Comparison of ENCODE assay signal across 17 mouse cellular contexts in genomic region chr10:43759186-43759905, GRCm38 (mm10).
DNase-seq lines count a peak whose midpoint lies in the region; ATAC-seq and TF ChIP-seq lines count a peak whose summit lies in the region.
"Had no signal": no experiment of that assay in that cellular context is flagged by ENCODE, and none has a peak within 500 bp of the region (broad histone marks: within the 10 kb centered on the region; RNA-seq: fewer than 3 reads in every experiment).

No protein-coding gene starts in this region.

- H3K4me3 ChIP-seq in kidney, embryonic 16.5 days (ENCODE audit: low read length) = no peak overlapping the region
- no peak overlapping the region for H3K4me3 ChIP-seq in olfactory bulb, adult 2 months (ENCODE audit: insufficient read depth, low read depth, low read length)
- no peak overlapping the region for H3K4me3 ChIP-seq in cerebellum, adult 2 months (replicated peaks; ENCODE audit: insufficient read depth, low read depth, low read length)
- H3K4me3 ChIP-seq: forebrain, embryonic 15.5 days; heart, embryonic 15.5 days; hindbrain, embryonic 12.5 days; lung, embryonic 15.5 days; megakaryocyte, embryonic 14.5 days; neural tube, embryonic 13.5 days had no signal

- H3K9me3 ChIP-seq in kidney, embryonic 16.5 days (ENCODE audit: low read length) = peaks cover 3% of the 10 kb centered on the region; the same call in 1 of the 2 replicates
- H3K9me3 ChIP-seq: forebrain, embryonic 15.5 days; heart, embryonic 15.5 days; lung, embryonic 15.5 days; neural tube, embryonic 13.5 days had no signal

- peaks cover 28% of the 10 kb centered on the region for H3K4me1 ChIP-seq in kidney, embryonic 16.5 days (ENCODE audit: insufficient read depth, low read length)
- H3K4me1 ChIP-seq in olfactory bulb, adult 2 months (ENCODE audit: control insufficient read depth, insufficient read depth, low read length) = peaks cover 12% of the 10 kb centered on the region
- no peaks in the 10 kb centered on the region for H3K4me1 ChIP-seq in cerebellum, adult 2 months (ENCODE audit: control insufficient read depth, insufficient read depth, low read length)
- H3K4me1 ChIP-seq: forebrain, embryonic 15.5 days; heart, embryonic 15.5 days; neural tube, embryonic 13.5 days had no signal

- TF ChIP-seq POLR2A in olfactory bulb, adult 2 months (IDR thresholded peaks at IDR 0.05; ENCODE audit: insufficient read depth, low read depth, low read length) = no peak
- no peak for TF ChIP-seq POLR2A in cerebellum, adult 2 months (IDR thresholded peaks at IDR 0.05; ENCODE audit: borderline replicate concordance, insufficient read depth, low read length)

- no peak for TF ChIP-seq CTCF in olfactory bulb, adult 2 months (IDR thresholded peaks at IDR 0.05; ENCODE audit: insufficient read depth, low read depth, low read length)
- no peak for TF ChIP-seq CTCF in cerebellum, adult 2 months (IDR thresholded peaks at IDR 0.05; ENCODE audit: borderline replicate concordance, insufficient read depth, low read depth, low read length)

- H3K4me2 ChIP-seq in kidney, embryonic 16.5 days (replicated peaks; ENCODE audit: low read depth, low read length) = no peak overlapping the region
- H3K4me2 ChIP-seq: forebrain, embryonic 15.5 days; heart, embryonic 15.5 days; hindbrain, embryonic 12.5 days; lung, embryonic 15.5 days; neural tube, embryonic 13.5 days had no signal

- H3K36me3 ChIP-seq in kidney, embryonic 16.5 days (ENCODE audit: insufficient read depth, low read length) = no peaks in the 10 kb centered on the region
- H3K36me3 ChIP-seq: forebrain, embryonic 15.5 days; heart, embryonic 15.5 days; hindbrain, embryonic 12.5 days; lung, embryonic 15.5 days; neural tube, embryonic 13.5 days had no signal

- DNase-seq in kidney, postnatal 25 days = no peak
- DNase-seq in right cerebral cortex, adult 2 months (ENCODE audit: low spot score in 2 of 2) = peak; percentile 42 to 51
- no peak for DNase-seq in right cerebral cortex, postnatal 14 days
- DNase-seq in thymus, postnatal 36 days = peak; percentile 51 to 67
- no peak for DNase-seq in cerebellum, adult 2 months
- DNase-seq: cerebellum, adult 9-10 months; embryo, embryonic 11 days; kidney, adult 18-20 months had no signal

- peak; percentile 80 for ATAC-seq in kidney, embryonic 16.5 days (ENCODE audit: low FRiP score, low TSS enrichment)
- ATAC-seq: forebrain, embryonic 15.5 days; Patski had no signal

- no peaks in the 10 kb centered on the region for H3K27me3 ChIP-seq in kidney, embryonic 16.5 days (ENCODE audit: insufficient read depth, low read length)
- H3K27me3 ChIP-seq in cerebellum, adult 2 months (ENCODE audit: control insufficient read depth, insufficient read depth, low read length) = no peaks in the 10 kb centered on the region
- H3K27me3 ChIP-seq: forebrain, embryonic 15.5 days; heart, embryonic 15.5 days; hindbrain, embryonic 12.5 days; lung, embryonic 15.5 days; megakaryocyte, embryonic 14.5 days; neural tube, embryonic 13.5 days; Patski had no signal

- H3K9ac ChIP-seq in kidney, embryonic 16.5 days (replicated peaks; ENCODE audit: low read length) = no peak overlapping the region
- H3K9ac ChIP-seq: forebrain, embryonic 15.5 days; heart, embryonic 15.5 days; hindbrain, embryonic 12.5 days; lung, embryonic 15.5 days; neural tube, embryonic 13.5 days had no signal

- no peak overlapping the region for H3K27ac ChIP-seq in kidney, embryonic 16.5 days (ENCODE audit: low read length)
- peak overlapping the region; percentile 20; the same call in 1 of the 2 replicates for H3K27ac ChIP-seq in olfactory bulb, adult 2 months (ENCODE audit: insufficient read depth, low read depth, low read length)
- no peak overlapping the region for H3K27ac ChIP-seq in cerebellum, adult 2 months (ENCODE audit: insufficient read depth, low read length)
- H3K27ac ChIP-seq: forebrain, embryonic 15.5 days; heart, embryonic 15.5 days; hindbrain, embryonic 12.5 days; lung, embryonic 15.5 days; neural tube, embryonic 13.5 days had no signal

- WGBS in kidney, embryonic 16.5 days = 42% methylated on average over 14 of the region's 14 CpGs
- 32% methylated on average over 14 of the region's 14 CpGs for WGBS in olfactory bulb, adult 2 months
- 38% methylated on average over 14 of the region's 14 CpGs for WGBS in cerebellum, adult 2 months

Comparison
In these comparisons a context has a peak if more than half of its experiments do, and no peak if none do; other contexts are left out.
1. DNase-seq: peak in right cerebral cortex, adult 2 months (2 of 2) and thymus, postnatal 36 days (2 of 2); none in kidney, postnatal 25 days (0 of 2), right cerebral cortex, postnatal 14 days (single experiment) and cerebellum, adult 2 months (0 of 2).